Mouse (Mus musculus): ENCODE measurements around the gene Gm10570.

Gene Gm10570

DNA sequence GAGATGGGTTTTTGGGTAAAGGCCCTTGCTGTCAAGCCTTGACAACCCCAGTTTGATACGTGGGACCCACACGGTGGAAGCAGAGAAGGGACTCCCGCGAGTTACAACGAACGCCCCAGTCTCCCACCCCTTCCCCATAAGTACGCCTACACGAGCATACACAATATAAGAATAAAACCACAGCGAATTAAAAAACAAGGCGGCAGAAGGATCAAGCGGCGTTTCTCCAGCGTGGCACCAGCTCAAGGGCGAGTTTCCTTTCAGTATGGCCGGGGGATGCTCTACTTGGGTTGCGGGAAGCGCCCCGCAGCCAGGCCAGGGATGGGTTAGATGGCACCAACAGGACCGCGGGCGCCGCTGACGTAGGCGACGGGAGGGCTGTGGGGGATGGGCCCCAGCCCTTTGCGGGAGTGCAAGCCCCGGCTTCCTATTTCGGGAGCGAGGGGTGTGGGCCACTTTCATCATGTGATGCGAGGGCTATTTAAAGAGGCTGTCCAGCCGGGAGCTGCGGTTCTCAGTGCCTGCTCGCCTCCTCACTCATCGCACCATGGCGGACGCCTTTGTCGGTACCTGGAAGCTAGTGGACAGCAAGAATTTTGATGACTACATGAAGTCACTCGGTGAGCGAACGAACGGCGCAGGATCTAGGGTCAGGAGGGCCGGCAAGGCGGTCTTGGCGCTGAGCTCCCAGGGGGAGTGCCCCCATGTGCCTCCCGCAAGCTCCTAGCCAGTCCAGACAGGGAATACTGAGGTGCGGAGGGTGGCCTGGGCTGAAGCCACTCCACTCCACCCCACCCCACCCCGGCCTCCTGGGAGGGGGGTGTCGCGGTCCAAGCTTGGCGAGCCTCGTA, at the start of gene Gm10570, which contains the start of gene Fabp3:
Gm10570 (minus strand) TSS at position 444 of the 851 bp plus-strand sequence.
Fabp3 (plus strand) TSS at position 365 of the 851 bp plus-strand sequence.
- peak; percentile 63 to 68 for DNase-seq

DNA sequence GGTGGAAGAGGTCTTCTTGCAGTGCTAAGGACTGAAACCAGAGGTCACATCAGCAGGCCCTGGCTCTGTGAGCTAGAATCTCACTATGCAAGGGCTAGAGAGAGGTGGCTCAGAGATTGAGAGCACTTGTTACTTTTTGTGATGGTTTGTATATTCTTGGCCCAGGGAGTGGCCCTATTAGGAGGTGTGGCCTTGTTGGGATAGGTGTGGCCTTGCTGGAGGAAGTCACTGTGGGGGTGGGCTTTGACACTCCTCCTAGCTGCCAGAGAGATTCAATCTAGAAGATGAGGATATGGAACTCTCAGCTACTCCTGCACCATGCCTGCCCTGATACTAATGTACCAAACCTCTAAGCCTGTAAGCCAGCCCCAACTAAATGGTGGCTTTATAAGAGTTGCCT, 49.5 kb upstream of the Gm10570 start:
- no peak for DNase-seq

DNA sequence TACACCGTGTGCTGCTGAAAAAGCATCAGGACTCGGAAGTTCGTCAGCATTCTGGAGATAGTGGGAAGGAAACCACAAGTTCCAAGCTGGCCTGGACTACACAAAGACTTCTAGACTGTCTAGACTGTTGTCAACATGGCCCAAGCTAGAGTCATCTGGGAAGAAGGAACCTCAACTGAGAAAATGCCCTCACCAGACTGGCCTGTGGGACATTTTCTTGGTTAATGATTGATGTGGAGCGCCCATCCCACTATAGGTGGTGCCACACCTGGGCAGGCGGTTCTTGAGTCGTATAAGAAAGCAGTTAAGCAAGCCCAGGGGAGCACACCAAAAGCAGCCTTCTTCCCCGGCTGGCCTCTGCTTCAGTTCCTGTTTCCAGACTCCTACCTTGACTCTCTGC, 44.1 kb upstream of the Gm10570 start:
- no peak for DNase-seq

DNA sequence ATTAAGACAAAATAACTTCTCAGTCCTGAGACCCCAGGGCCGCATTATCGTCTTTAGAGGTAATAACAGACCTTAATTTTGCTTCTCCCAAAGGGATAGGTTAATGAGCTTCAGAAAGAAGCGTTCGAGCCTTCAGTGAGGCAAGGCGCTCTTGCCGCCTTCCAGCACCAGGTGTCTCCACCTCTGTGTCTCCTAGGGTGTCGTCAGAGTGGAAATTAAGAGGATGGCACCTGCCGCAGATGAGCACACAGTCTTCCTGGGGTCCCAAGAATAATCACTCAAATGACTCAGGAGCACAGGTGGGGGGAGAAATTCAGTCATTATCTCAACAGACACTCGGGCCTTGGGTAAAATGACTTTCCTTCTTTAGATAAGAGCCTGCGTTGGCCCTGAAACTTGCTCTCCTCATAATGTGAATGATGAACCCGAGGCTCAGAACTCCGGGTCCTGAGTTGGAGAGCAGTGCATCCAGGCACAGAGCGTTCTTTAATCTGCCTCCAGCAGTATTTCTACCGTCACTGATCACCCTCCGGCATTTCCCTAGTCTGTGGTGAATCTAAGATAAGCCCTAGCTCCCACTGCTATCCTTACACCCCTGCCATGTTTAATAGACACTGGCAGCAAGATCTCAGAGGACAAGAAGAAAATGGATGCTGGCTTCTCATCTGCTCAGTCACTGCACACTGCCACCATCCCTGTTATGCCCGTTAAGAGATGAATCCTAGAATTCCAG, 42.4 kb upstream of the Gm10570 start:
- no peak for DNase-seq

DNA sequence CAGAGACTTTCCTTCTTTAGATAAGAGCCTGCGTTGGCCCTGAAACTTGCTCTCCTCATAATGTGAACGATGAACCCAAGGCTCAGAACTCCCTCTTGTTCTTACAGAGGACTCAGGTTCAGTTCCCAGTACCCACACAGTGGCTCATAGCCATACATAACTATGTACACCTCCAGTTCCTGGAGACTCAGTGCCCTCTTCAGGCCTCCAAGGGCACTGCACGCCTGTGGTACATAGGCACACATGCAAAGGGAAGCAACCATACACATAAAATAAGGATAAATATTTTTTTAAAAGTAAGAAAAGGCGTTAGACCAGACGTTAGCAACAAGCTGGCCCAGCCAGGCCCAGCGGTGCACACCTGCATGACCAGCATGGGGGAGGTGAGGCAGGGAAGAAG, 41.2 kb upstream of the Gm10570 start:
- DNase-seq: no peak

DNA sequence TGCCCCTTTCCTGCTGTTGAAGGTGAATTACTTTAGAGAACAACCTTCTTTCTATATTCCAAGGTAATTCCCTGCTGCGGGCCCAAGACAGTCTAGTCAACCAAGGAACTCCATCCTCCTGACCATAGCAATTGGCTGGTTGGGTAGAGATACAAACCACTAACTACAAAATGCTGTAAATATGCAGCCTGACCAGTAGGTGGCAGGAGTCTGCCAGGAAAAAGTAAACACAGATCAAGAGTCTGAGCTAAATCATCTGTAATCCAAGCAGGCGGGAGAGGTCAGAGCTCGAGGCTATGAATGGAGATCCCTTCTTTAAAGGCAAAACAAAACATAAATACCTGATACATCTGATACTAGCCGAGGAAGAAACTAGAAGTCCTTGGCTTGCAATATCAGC, 33.2 kb upstream of the Gm10570 start:
- peak; percentile 26 to 33 for DNase-seq

DNA sequence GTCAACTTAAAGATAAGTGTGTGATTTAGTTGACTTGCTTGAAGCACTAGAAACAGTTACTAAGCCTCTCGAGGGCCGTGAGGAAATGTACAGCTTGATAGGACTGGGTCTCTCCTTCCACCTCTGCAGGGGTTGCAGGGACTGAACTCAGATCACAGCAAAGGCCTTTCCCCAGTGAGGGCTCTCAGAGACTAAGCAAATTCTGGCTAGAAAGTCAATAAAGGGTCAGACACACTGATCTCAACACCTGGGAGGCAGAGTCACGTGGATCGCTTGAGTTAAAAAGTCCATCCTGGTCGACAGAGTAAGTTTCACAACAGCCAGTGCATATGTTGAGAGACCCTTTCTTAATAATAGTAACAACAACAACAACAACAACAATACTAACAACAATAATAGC, 27.4 kb upstream of the Gm10570 start:
- DNase-seq: no peak

DNA sequence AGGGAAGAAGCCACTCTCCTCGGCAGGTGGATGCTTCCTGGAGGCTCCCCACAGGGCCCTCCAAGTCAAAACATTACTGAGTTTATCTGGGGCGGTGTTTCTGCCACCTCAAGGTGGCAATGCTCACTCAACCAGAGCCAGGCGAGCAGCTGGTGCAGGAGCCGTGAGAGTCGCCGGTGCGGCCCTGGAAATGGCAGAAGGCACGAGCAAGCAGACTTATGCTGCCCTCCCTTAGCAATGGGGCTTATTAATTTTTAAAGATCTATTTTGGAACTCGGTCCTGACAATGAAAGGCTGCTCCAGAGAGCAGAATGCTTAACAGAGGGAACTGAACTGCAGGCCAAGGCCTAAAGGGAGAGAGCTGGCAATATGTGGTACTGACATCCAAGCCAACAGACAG, 18.9 kb upstream of the Gm10570 start:
- peak in 1 of 2 experiments; percentile 23 for DNase-seq

DNA sequence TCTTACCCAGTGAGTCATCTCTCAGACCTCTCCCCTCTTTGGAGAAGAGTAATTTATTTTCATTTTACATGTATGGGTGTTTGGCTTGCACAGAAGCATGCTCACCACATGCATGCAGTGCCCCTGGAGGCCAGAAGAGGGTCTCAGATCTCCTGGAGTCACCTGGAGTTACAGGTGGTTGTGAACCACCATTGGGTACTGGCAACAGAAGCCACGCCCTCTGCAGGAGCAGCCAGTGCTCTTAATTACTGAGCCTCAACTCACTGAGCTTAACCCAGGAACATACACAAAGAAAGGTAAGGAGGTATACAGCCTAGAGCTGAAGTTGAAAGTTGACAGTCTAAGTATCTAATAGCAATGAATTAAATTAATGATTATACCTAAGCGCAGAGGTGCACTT, 17.0 kb upstream of the Gm10570 start:
- no peak for DNase-seq

DNA sequence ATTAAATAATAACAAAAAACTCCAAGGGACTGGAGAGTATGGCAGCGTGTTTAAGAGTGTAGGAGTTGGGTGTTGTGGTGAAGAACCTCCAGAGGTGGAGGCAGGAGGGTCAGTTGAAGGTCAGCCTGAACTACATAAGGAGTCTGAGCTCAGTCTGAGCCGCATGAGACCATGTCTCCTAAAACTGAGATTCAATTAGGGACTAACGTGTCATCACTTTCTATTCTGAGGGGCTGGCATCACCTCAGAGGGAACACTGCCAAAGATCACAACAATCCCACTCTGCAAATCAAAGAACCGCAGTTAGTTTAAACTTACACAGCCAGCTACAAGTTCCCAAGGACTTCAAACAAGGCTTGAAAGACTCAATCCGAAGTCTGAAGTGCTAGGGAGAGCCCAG, 15.1 kb upstream of the Gm10570 start:
- no peak for DNase-seq

DNA sequence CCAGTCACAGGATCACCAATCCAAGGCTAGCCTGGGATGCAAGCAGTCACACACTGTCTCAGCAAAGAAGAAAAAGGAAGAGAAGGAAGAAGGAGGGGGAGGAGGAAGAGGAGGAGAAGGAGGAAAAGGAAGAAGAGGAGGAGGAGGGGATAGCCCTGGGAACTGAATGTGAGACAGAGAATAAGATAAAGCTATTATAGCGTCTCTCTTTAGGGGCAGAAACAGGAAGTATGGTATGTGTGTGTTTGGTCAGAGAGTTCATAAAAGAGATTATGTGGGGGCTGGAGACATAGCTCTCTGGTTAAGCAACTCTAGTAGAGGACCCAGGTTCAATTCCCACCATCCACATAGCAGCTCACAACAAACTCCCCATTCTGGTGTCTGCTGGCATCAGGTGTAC, 14.7 kb upstream of the Gm10570 start:
- no peak for DNase-seq

DNA sequence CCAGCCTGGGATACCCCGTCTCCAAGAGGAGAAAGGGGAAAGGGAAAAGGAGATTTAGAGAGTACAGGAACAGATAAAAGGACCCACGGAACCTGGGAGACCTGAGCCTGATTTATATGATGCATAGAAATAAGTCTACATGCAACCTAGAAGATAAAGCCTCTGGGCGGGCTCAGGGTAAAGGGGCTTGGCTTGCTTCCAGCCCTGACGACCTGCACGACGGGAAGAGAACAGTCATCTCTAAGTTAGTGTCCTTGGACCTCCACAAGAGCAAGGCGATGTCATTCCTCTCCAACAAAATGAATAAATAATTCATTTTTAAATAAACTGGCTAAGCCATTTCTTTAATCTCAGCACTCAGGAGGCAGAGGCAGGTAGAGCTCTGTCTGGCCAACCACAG, 14.1 kb upstream of the Gm10570 start:
- no peak for DNase-seq

DNA sequence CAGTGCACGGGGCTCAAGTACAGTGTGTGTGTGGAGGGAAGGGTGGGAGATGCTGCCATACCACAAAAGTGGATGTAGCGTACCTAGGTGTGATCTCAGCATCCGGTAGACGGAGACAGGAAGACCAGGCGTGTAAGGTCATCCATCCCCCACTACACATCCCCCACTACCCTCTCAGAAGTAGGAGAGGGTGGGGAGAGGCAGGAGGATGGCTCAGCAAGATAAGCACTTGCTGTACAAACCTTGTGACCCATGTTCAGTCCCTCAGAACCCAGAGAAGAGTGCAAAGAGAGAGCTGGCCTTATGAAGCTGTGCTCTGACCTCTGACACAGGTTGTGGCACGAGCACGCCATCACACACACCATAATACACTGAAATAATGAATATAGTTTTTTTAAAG, 13.2 kb upstream of the Gm10570 start:
- no peak for DNase-seq

DNA sequence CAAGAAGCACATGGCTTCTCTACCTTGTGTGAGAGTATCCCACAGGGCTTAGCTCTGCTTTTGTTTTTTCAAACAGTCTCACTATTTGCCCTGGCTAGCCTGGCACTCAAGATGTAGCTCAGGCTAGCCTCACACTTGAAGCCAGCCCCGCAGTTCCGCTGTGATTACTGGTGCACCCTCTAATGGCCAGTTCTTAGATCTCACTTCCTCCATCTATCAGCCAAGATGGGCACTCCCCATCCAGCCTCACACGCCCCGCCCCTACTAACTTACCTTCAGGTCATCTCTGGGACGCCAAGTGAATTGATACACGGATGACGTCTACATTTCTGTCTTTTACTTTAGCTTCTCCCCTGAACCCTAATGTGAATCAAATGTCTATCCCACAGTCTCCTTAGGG, 11.1 kb upstream of the Gm10570 start:
- DNase-seq: no peak

DNA sequence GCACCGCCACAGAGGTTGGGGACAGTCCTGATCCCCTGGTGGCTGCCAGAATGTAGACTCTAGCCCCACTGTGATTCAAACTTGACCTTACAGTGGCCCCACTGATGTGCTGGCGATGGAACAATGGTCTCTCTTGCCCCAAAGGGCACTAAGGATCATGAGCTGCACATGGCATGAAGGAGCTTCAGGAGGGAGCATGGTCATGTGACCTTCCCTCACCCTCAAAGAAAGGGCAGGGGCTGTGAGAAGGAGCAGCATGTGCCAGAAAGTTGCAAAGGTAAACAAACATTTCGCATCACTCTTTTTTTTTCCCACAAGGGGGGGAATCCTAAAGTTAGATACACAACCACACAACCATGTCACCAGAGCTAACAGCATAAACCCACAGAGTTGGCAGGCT, 9.6 kb upstream of the Gm10570 start:
- peak; percentile 21 to 54 for DNase-seq

DNA sequence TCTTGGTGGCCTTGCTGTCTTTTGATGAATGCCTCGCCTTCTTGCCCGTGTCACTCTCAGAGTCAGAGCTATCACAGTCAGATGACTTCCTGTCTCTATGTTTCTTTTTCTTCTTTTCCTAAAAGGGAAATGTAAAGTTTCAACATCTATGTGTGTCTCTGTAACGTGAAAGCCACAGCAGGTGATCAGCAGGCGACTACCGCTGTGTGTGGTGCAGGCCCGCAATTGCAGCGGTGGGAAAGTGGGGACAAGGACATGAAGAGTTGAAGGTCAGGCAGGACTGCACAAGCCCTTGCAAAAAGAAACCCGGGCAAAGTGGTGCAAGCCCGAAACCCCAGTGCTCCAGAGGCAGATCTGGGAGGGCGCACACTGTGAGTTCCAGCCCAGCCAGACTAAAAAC, 8.2 kb upstream of the Gm10570 start:
- no peak for DNase-seq

DNA sequence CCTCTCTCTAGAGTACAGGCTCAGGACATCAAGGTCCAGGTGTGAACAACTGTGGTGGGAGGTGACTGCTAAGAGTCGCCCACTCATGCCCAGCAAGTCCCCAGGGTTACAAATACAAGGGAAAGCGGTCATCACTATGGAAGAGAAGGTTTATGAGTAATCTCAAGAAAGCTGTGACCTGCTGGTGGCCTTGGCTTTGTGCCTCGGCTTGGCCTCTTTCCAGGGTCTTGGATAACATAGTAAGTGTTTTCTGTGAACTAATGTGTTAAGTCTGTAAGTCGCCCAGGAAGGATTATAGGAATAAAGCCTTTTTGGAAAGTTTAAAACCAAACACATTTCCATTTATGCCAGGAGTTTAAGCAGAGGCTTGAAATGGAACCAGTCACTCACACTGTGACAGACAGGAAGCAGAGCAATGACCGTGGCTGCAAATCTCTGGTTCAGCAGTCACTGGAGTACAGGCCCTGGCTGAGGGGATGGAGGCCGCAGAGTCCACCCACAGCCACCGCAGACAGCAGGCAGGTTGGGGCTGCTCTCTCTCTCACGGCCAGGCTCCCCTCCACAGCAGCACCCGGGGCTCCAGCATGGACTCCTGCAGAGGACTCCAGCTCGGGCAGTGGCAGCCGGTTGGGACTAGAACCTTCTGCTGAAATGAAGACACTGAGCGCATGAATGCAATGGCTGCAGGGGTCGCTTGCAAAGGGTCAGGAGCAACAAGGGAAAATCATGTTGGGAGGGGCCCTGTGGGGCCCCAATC, 7.5 kb upstream of the Gm10570 start:
- DNase-seq: peak; percentile 78 to 85

DNA sequence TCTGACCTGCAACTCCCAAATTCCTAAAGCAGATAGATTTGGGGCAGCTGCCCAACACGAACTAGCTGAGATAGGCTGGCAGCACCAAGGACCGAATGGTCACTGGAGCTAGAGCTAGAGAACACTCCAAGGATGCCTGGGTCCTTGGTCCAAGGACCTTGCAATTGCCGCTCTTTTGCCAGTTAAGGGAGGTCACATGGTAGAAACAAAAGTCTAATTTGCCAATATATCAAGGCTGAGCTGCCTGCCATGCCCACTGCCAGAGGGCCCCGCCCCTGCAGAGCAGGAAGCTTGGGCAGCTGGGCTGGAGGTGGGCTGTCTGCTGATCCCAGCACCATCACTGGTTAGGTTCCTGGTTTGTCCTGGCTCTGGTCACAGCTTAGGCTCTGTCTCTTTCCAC, 5.1 kb upstream of the Gm10570 start:
- DNase-seq: no peak

DNA sequence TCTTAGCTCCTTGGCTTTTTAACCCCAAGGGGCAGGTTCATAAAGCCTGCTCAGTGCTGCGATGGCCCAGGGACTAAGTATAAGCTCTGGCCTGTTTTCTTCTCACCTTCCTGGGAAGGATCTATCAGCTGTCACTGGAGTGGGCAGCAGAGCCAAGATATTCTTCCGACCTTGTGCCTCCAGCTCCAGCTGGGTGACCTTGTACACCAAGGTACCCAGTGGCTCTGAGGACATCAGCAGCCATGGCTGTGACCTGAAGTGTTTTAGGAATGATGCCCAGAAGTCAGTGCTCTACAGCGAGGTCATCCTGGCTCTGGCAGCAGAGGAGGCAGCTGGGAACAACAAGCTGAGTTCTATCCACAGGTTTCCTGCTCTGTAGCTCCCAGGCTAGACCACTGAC, 4.1 kb upstream of the Gm10570 start:
- no peak for DNase-seq

DNA sequence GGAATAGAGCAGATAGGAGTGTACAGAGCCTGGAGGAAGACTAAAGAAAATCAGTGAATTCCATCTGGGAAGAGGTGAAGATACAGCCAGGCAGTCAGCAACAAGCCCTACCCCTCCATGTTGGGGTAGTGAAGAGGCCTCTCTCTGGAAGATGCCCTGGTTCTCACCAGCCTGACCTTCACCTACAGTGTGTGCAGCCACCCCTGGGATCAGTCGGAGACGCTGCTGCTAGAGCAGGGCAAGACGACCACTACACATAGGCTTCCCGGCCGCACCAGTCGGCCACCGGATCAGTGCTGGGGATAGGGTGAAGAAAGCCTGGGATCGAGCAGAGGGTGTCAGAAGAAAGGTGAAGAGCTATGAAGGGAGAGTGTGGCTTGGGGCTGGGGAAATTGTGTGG, 780 bp upstream of the Gm10570 start:
- no peak for DNase-seq

DNA sequence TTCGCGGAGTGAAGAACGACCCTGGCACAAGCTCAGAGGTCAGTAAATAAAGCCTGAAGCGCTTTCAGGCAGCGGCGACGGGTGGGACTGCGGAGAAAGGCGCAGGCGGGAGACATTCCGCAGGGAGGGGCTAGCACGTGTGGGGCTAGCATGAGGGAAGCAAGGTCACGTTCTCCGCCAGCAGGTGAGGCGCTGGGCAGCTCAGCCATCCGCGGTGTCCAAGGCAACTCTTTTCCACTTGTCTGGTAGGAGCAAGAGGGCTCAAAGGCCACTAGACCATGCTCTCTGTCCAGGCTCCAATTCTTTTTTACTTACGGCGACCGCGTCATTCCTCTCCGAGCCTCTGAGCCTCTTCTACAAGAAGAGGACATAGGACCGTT, 633 bp downstream of the Gm10570 start:
- peak; percentile 92 to 93 for DNase-seq

DNA sequence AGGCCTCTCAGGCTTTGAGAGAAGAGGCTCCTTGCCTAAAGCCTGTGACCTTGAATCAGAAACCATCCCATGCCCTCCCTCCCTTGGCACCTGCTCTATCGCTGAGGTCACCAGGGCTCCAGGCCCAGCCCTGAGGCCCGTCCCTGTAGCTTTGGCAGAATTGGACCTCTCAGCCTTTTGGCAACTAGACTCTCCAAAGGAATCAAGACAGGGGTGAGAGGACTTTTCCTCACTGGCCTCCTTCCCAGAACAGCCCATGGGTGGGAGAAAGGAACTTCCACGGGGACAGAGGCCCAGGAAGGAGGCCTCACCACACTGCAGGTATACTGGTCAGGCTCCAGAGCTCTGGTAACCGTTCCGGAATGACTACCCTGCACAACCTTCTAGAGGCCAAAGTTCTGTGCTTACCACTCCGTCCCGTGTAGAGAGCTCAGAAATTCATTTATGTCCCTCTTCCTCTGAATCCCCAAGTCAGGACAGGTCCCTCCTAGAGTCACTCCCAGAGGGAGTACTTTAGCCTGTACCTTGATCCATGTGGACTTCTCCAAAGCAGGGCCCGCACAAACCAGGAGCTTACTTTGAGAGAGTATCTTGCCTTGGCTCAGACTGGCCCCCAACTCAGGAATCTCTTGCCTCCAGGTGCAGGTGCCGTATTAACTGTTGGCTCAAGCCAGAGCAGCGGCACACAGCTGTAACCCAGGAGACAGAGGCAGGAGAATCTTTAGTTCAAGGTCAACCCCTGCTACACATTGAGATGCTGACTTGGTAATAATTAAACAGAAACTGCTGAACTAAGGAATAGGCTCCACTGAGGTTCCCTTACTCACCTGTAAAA, 1.5 kb downstream of the Gm10570 start:
- DNase-seq: peak; percentile 74 to 76

DNA sequence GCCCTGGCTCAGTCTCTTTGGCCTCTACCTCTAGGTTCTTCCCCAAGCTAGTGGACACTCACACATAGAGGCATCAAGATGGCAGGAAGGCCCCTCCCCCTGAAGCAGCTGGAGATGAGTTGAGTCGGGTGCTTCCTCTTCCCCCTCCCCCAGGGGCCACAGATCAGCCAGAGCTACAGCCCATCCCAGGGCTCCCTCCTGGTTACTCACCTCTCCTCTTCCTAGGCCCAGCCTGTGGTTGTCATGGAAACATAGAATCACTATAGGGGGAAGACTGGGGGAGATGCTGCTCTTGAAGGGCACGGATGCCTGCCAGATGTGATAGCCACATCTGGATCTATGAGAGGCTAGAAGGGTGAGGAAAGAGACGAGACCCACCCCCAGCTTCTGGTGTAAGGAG, 3.7 kb downstream of the Gm10570 start:
- no peak for DNase-seq
